Mouse (Mus musculus) MEL (cell line): ENCODE data around the gene Fzd9. TPM values are rescaled to one million over a fixed set of nuclear protein-coding genes. Genes with fewer than 3 reads are reported as not detected.

Experiments
- DNase-seq: peaks from one replicate; pipeline ENCODE4 v3.0.0; 2011; ENCODE audit warnings: low read depth, low spot score
- H3K27ac ChIP-seq: 2 replicates; pipeline ENCODE4 v1.5.1; 2012; ENCODE audit warnings: low read depth, mild to moderate bottlenecking, control low read depth, low read length, moderate library complexity; ENCODE audit not compliant: control insufficient read depth
- H3K27me3 ChIP-seq, 2 experiments: fragments of 150-350 bp in 1 of 2; sonication (generic) in 1 of 2; 2 replicates each; pipeline ENCODE4 v1.6.1; 2012; ENCODE audit warnings: low read length in 2 of 2, mild to moderate bottlenecking in 2 of 2, improper control_type of control experiment in 1 of 2, moderate library complexity in 1 of 2; ENCODE audit not compliant: insufficient read depth in 2 of 2, control insufficient read depth in 1 of 2
- H3K36me3 ChIP-seq, 2 experiments: 2 replicates each; pipeline ENCODE4 v1.6.1; 2012 to 2014; ENCODE audit warnings: low read length in 2 of 2, improper control_type of control experiment in 1 of 2, inconsistent platforms in 1 of 2, mild to moderate bottlenecking in 1 of 2; ENCODE audit not compliant: insufficient read depth in 2 of 2, control insufficient read depth in 1 of 2
- H3K4me1 ChIP-seq, 2 experiments: fragments of 150-350 bp in 1 of 2; sonication (generic) in 1 of 2; 2 replicates each; pipeline ENCODE4 v1.6.1; 2012; ENCODE audit warnings: low read length in 2 of 2, improper control_type of control experiment in 1 of 2, mild to moderate bottlenecking in 1 of 2; ENCODE audit not compliant: insufficient read depth in 2 of 2, control insufficient read depth in 1 of 2
- H3K4me3 ChIP-seq, 2 experiments: fragments of 150-350 bp in 1 of 2; sonication (generic) in 1 of 2; 2 replicates each; pipeline ENCODE4 v1.5.1; 2012; ENCODE audit warnings: low read depth in 2 of 2, low read length in 2 of 2, mild to moderate bottlenecking in 2 of 2, moderate library complexity in 2 of 2, control low read depth in 1 of 2, improper control_type of control experiment in 1 of 2; ENCODE audit not compliant: control insufficient read depth in 1 of 2, insufficient read depth in 1 of 2
- H3K79me2 ChIP-seq: 2 replicates; pipeline ENCODE4 v1.6.1; 2012; ENCODE audit warnings: mild to moderate bottlenecking, low read length, moderate library complexity; ENCODE audit not compliant: control insufficient read depth, poor library complexity, insufficient read depth
- H3K9ac ChIP-seq: 2 replicates; pipeline ENCODE4 v1.6.1; 2012; ENCODE audit warnings: low read depth, mild to moderate bottlenecking, control low read depth, low read length, moderate library complexity; ENCODE audit not compliant: control insufficient read depth, poor library complexity, severe bottlenecking
- H3K9me3 ChIP-seq: fragments of 150-350 bp; sonication (generic); replicated peaks from 2 replicates; pipeline ENCODE4 v1.6.1; 2012; ENCODE audit warnings: mild to moderate bottlenecking, low read length, improper control_type of control experiment, moderate library complexity; ENCODE audit not compliant: insufficient read depth
- BHLHE40 ChIP-seq: IDR thresholded peaks from 2 replicates; pipeline ENCODE4 v1.6.1; 2012; ENCODE audit warnings: low read depth, mild to moderate bottlenecking, inconsistent platforms, low read length, improper control_type of control experiment, borderline replicate concordance
- CTCF ChIP-seq, 3 experiments: IDR thresholded peaks in 2 of 3; conservative IDR thresholded peaks in 1 of 3; 2 replicates each; pipeline ENCODE4 v1.5.1; 2011 to 2012; ENCODE audit warnings: low read length in 3 of 3, low read depth in 2 of 3, mild to moderate bottlenecking in 2 of 3, improper control_type of control experiment in 1 of 3, inconsistent platforms in 1 of 3, mixed read lengths in 1 of 3, moderate library complexity in 1 of 3; ENCODE audit not compliant: control insufficient read depth in 1 of 3, insufficient read depth in 1 of 3, poor library complexity in 1 of 3, severe bottlenecking in 1 of 3
- GABPA ChIP-seq: IDR thresholded peaks from 2 replicates; pipeline ENCODE4 v1.6.1; 2012; ENCODE audit warnings: low read depth, mild to moderate bottlenecking, inconsistent platforms, low read length, improper control_type of control experiment, moderate library complexity
- MAX ChIP-seq: IDR thresholded peaks from 2 replicates; pipeline ENCODE4 v1.6.1; 2011; ENCODE audit warnings: low read length, improper control_type of control experiment
- SMC3 ChIP-seq: IDR thresholded peaks from 2 replicates; pipeline ENCODE4 v1.6.1; 2011; ENCODE audit warnings: low read depth, low read length, improper control_type of control experiment
- TAL1 ChIP-seq: IDR thresholded peaks from 2 replicates; pipeline ENCODE4 v1.6.1; 2012; ENCODE audit warnings: mild to moderate bottlenecking, inconsistent platforms, low read length, moderate library complexity, mixed read lengths
- USF1 ChIP-seq: IDR thresholded peaks from 2 replicates; pipeline ENCODE4 v1.6.1; 2014; ENCODE audit warnings: low read depth, mild to moderate bottlenecking, inconsistent platforms, low read length, improper control_type of control experiment, moderate library complexity
- ZNF384 ChIP-seq: IDR thresholded peaks from 2 replicates; pipeline ENCODE4 v1.6.1; 2012; ENCODE audit warnings: low read depth, mild to moderate bottlenecking, inconsistent platforms, low read length, improper control_type of control experiment
- polyA plus RNA-seq, 2 experiments: library from polyadenylated mRNA; stranded (reverse) in 1 of 2; unstranded in 1 of 2; fragments of >175 nt in 1 of 2; fragments of >200 nt in 1 of 2; gene quantifications; 2 replicates each; pipeline versions ENCODE4 v1.2.1 to v1.2.4; 2012; ENCODE audit warnings: low replicate concordance in 2 of 2, low read depth in 1 of 2; ENCODE audit not compliant: insufficient read length in 2 of 2, insufficient read depth in 1 of 2, missing spikeins in 1 of 2
- total RNA-seq: library from RNA; depleted of rRNA; stranded (reverse); fragments of 300-350 nt; gene quantifications from 2 replicates; pipeline ENCODE4 v1.2.3, GENCODE M21; 2012; rRNA removed

The Fzd9 gene
- total and polyA plus RNA-seq, 3 experiments: 6.2 to 9.8 TPM; not detected in 1

GRCm38 (mm10) chr5:135202763-135203162 is 48.3 kb downstream of the Fzd9 start:
- no peak overlapping the region for H3K9ac ChIP-seq
- H3K79me2 ChIP-seq: peaks cover 13% of the 10 kb centered on the region; the same call in 1 of the 2 replicates
- peaks cover 0 to 67% of the 10 kb centered on the region in 2 experiments; a peak in 3 of 4 replicates for H3K36me3 ChIP-seq
- DNase-seq: peak; percentile 22
- no peak overlapping the region for H3K27ac ChIP-seq
- TF ChIP-seq TAL1 (no peak), ZNF384 (no peak), MAX (no peak), CTCF (IDR thresholded peaks at IDR 0.05 in 2 of 3, conservative IDR thresholded peaks at IDR 0.05 in 1 of 3; ENCODE audit: control insufficient read depth in 1 of 3, insufficient read depth in 1 of 3, low read depth in 2 of 3, low read length in 3 of 3, poor library complexity in 1 of 3, severe bottlenecking in 1 of 3) (no peak), USF1 (peak; percentile 66), GABPA (no peak), SMC3 (no peak), BHLHE40 (peak; percentile 36; the same call in 1 of the 2 replicates)
- TF ChIP-seq, all 39 proteins: peak for 2
- H3K4me3 ChIP-seq: no peak overlapping the region
- H3K27me3 ChIP-seq: no peaks in the 10 kb centered on the region
- H3K9me3 ChIP-seq: no peaks in the 10 kb centered on the region
- no peaks in the 10 kb centered on the region for H3K4me1 ChIP-seq

Other genes with a start within 250 kb of the Fzd9 start
- 43.0 and 55.9 TPM in 2 replicates for gene Abhd11, start 242.1 kb downstream of the Fzd9 start, total RNA-seq
- 10 to 100 TPM in 1 of 2 experiments, not detected in 1; 51.7 TPM for gene Abhd11, start 242.1 kb downstream of the Fzd9 start, polyA plus RNA-seq
- gene Stx1a, start 227.7 kb downstream of the Fzd9 start, total RNA-seq: 3.2 and 3.3 TPM in 2 replicates
- gene Stx1a, start 227.7 kb downstream of the Fzd9 start, polyA plus RNA-seq: 1 to 10 TPM in 1 of 2 experiments, not detected in 1; 6.0 TPM
- gene Dnajc30, start 187.0 kb downstream of the Fzd9 start, total RNA-seq: 6.5 and 7.4 TPM in 2 replicates
- 10 to 100 TPM in 1 of 2 experiments, not detected in 1; 15.6 TPM for gene Dnajc30, start 187.0 kb downstream of the Fzd9 start, polyA plus RNA-seq
- 87.5 and 101 TPM in 2 replicates for gene Bud23, start 186.3 kb downstream of the Fzd9 start, total RNA-seq
- 100 to 1,000 TPM in 1 of 2 experiments, not detected in 1; 222 TPM for gene Bud23, start 186.3 kb downstream of the Fzd9 start, polyA plus RNA-seq
- 0.23 and 0.31 TPM in 2 replicates for gene Vps37d, start 173.0 kb downstream of the Fzd9 start, total RNA-seq
- gene Vps37d, start 173.0 kb downstream of the Fzd9 start, polyA plus RNA-seq: 1 to 10 TPM in 1 of 2 experiments, not detected in 1; 1.2 TPM
- not detected in 2 replicates for gene Mlxipl, start 161.3 kb downstream of the Fzd9 start, total RNA-seq
- not detected for gene Mlxipl, start 161.3 kb downstream of the Fzd9 start, polyA plus RNA-seq
- 19.3 and 20.5 TPM in 2 replicates for gene Tbl2, start 101.6 kb downstream of the Fzd9 start, total RNA-seq
- gene Tbl2, start 101.6 kb downstream of the Fzd9 start, polyA plus RNA-seq: 10 to 100 TPM in 1 of 2 experiments, not detected in 1; 30.3 TPM
- gene Bcl7b, start 82.9 kb downstream of the Fzd9 start, total RNA-seq: 44.6 and 45.1 TPM in 2 replicates
- 10 to 100 TPM in 1 of 2 experiments, not detected in 1; 76.0 TPM for gene Bcl7b, start 82.9 kb downstream of the Fzd9 start, polyA plus RNA-seq
- 69.1 and 72.9 TPM in 2 replicates for gene Baz1b, start 64.0 kb downstream of the Fzd9 start, total RNA-seq
- 10 to 100 TPM; 44.5 to 81.5 TPM for gene Baz1b, start 64.0 kb downstream of the Fzd9 start, polyA plus RNA-seq
- gene Fkbp6, start 98.8 kb upstream of the Fzd9 start, total RNA-seq: 0.19 TPM in 1 of 2 replicates, not detected in the other
- gene Fkbp6, start 98.8 kb upstream of the Fzd9 start, polyA plus RNA-seq: under 1 TPM in 1 of 2 experiments, not detected in 1; 0.10 TPM
- not detected in 2 replicates for gene Trim50, start 102.1 kb upstream of the Fzd9 start, total RNA-seq
- gene Trim50, start 102.1 kb upstream of the Fzd9 start, polyA plus RNA-seq: not detected
- gene Nsun5, start 118.7 kb upstream of the Fzd9 start, total RNA-seq: 70.8 and 90.0 TPM in 2 replicates
- 100 to 1,000 TPM in 1 of 2 experiments, 10 to 100 TPM in 1; 97.5 to 178 TPM for gene Nsun5, start 118.7 kb upstream of the Fzd9 start, polyA plus RNA-seq
- 10.2 and 12.4 TPM in 2 replicates for gene Pom121, start 143.3 kb upstream of the Fzd9 start, total RNA-seq
- 10 to 100 TPM; 51.8 to 81.1 TPM for gene Pom121, start 143.3 kb upstream of the Fzd9 start, polyA plus RNA-seq